Mouse (Mus musculus): ENCODE results near the gene Olfr816. TPM values are rescaled to one million over a fixed set of nuclear protein-coding genes. Genes with fewer than 3 reads are reported as not detected.

The Olfr816 gene
- not detected for polyA plus RNA-seq (2015; fragmentation: Illumina TruSeq; extraction: RNeasy Lipid Tissue Mini Kit (QIAGEN cat#74804); ENCODE audit: low read depth, low replicate concordance)

DNA sequence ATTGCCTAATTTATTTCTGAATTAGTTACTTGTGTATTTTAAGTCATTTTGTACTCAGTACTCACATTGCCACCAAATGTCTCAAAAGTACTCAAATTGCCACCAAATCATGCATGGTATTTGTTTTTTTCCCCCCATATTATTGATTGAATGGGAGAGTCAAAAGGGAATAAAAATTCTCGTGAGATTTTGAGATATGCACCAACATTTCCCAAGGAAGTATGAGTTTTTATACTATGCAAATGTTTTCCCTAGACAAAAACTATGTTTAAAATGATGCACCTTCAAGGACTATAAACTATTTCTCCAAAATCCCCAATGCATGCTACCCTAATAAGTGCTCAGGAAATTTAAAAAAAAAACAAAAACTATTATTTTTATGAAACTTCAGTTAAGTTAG is at the start of gene Olfr816:
Olfr816 (minus strand) TSS at position 101 of the 400 bp plus-strand sequence.

DNA sequence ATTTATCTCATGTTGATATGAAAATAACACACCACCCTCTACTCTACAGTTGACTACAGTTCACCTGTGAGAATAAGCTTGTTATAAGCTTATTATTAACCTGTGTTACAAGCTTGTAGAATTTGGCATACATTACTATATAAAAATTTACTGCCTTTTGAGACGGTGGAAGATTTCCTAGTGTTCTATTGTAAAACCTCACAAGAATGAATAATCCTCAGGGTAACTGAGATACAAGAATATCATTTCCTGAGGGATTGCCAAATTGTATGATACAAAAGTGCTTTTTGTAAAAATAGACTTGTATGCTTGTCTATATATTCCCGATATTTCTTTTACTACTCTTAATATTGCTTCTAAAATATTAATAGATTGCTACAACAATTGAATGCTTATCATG is 33.6 kb upstream of the Olfr816 start, which contains the start of gene Olfr818:
Olfr818 (minus strand) TSS at position 101 of the 400 bp plus-strand sequence.

DNA sequence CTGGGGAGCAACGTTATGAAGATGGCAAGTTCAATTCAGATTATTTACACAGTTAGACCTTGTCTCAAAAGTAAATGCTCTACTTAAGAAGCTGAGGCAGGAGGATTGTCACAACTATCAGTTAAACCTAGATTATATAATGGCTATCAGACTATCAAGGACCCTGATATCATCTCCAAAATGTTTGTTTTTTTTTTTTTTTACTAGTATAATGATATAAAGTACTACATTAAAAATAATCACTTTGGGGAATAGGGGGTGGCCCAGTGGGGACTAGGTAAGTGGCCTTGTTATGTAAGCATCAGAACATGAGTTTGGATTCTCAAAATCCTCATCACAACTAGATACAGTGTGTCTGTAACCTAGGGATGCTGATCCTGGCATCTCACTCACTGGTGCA is 9.6 kb downstream of the Olfr816 start, which contains the start of gene Olfr815:
Olfr815 (minus strand) TSS at position 101 of the 400 bp plus-strand sequence.

DNA sequence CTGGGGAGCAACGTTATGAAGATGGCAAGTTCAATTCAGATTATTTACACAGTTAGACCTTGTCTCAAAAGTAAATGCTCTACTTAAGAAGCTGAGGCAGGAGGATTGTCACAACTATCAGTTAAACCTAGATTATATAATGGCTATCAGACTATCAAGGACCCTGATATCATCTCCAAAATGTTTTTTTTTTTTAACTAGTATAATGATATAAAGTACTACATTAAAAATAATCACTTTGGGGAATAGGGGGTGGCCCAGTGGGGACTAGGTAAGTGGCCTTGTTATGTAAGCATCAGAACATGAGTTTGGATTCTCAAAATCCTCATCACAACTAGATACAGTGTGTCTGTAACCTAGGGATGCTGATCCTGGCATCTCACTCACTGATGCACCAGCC is 35.6 kb downstream of the Olfr816 start, which contains the start of gene Olfr814:
Olfr814 (minus strand) TSS at position 101 of the 400 bp plus-strand sequence.

Other genes starting within 250 kb of the Olfr816 start
- gene Olfr801, start 241.7 kb downstream of the Olfr816 start, polyA plus RNA-seq (2015; fragmentation: Illumina TruSeq; extraction: RNeasy Lipid Tissue Mini Kit (QIAGEN cat#74804); ENCODE audit: low read depth, low replicate concordance), result not detected
- not detected for gene Olfr802, start 227.4 kb downstream of the Olfr816 start, polyA plus RNA-seq (2015; fragmentation: Illumina TruSeq; extraction: RNeasy Lipid Tissue Mini Kit (QIAGEN cat#74804); ENCODE audit: low read depth, low replicate concordance)
- not detected for gene Olfr803, start 221.3 kb downstream of the Olfr816 start, polyA plus RNA-seq (2015; fragmentation: Illumina TruSeq; extraction: RNeasy Lipid Tissue Mini Kit (QIAGEN cat#74804); ENCODE audit: low read depth, low replicate concordance)
- gene Olfr804, start 212.4 kb downstream of the Olfr816 start, polyA plus RNA-seq (2015; fragmentation: Illumina TruSeq; extraction: RNeasy Lipid Tissue Mini Kit (QIAGEN cat#74804); ENCODE audit: low read depth, low replicate concordance), result not detected
- not detected for gene Olfr805, start 186.2 kb downstream of the Olfr816 start, polyA plus RNA-seq (2015; fragmentation: Illumina TruSeq; extraction: RNeasy Lipid Tissue Mini Kit (QIAGEN cat#74804); ENCODE audit: low read depth, low replicate concordance)
- gene Olfr806, start 173.7 kb downstream of the Olfr816 start, polyA plus RNA-seq (2015; fragmentation: Illumina TruSeq; extraction: RNeasy Lipid Tissue Mini Kit (QIAGEN cat#74804); ENCODE audit: low read depth, low replicate concordance), result not detected
- not detected for gene Olfr807, start 157.8 kb downstream of the Olfr816 start, polyA plus RNA-seq (2015; fragmentation: Illumina TruSeq; extraction: RNeasy Lipid Tissue Mini Kit (QIAGEN cat#74804); ENCODE audit: low read depth, low replicate concordance)
- not detected for gene Olfr808, start 150.1 kb downstream of the Olfr816 start, polyA plus RNA-seq (2015; fragmentation: Illumina TruSeq; extraction: RNeasy Lipid Tissue Mini Kit (QIAGEN cat#74804); ENCODE audit: low read depth, low replicate concordance)
- not detected for gene Olfr809, start 141.0 kb downstream of the Olfr816 start, polyA plus RNA-seq (2015; fragmentation: Illumina TruSeq; extraction: RNeasy Lipid Tissue Mini Kit (QIAGEN cat#74804); ENCODE audit: low read depth, low replicate concordance)
- not detected for gene Olfr810, start 120.7 kb downstream of the Olfr816 start, polyA plus RNA-seq (2015; fragmentation: Illumina TruSeq; extraction: RNeasy Lipid Tissue Mini Kit (QIAGEN cat#74804); ENCODE audit: low read depth, low replicate concordance)
- gene Olfr811, start 111.2 kb downstream of the Olfr816 start, polyA plus RNA-seq (2015; fragmentation: Illumina TruSeq; extraction: RNeasy Lipid Tissue Mini Kit (QIAGEN cat#74804); ENCODE audit: low read depth, low replicate concordance), result not detected
- not detected for gene Olfr812, start 69.5 kb downstream of the Olfr816 start, polyA plus RNA-seq (2015; fragmentation: Illumina TruSeq; extraction: RNeasy Lipid Tissue Mini Kit (QIAGEN cat#74804); ENCODE audit: low read depth, low replicate concordance)
- gene Olfr813, start 60.2 kb downstream of the Olfr816 start, polyA plus RNA-seq (2015; fragmentation: Illumina TruSeq; extraction: RNeasy Lipid Tissue Mini Kit (QIAGEN cat#74804); ENCODE audit: low read depth, low replicate concordance), result not detected
- not detected for gene Olfr814, start 35.7 kb downstream of the Olfr816 start, polyA plus RNA-seq (2015; fragmentation: Illumina TruSeq; extraction: RNeasy Lipid Tissue Mini Kit (QIAGEN cat#74804); ENCODE audit: low read depth, low replicate concordance)
- not detected for gene Olfr815, start 9.7 kb downstream of the Olfr816 start, polyA plus RNA-seq (2015; fragmentation: Illumina TruSeq; extraction: RNeasy Lipid Tissue Mini Kit (QIAGEN cat#74804); ENCODE audit: low read depth, low replicate concordance)
- not detected for gene Olfr818, start 33.5 kb upstream of the Olfr816 start, polyA plus RNA-seq (2015; fragmentation: Illumina TruSeq; extraction: RNeasy Lipid Tissue Mini Kit (QIAGEN cat#74804); ENCODE audit: low read depth, low replicate concordance)
- gene Olfr819, start 51.7 kb upstream of the Olfr816 start, polyA plus RNA-seq (2015; fragmentation: Illumina TruSeq; extraction: RNeasy Lipid Tissue Mini Kit (QIAGEN cat#74804); ENCODE audit: low read depth, low replicate concordance), result not detected
- gene Olfr247, start 60.5 kb upstream of the Olfr816 start, polyA plus RNA-seq (2015; fragmentation: Illumina TruSeq; extraction: RNeasy Lipid Tissue Mini Kit (QIAGEN cat#74804); ENCODE audit: low read depth, low replicate concordance), result not detected
- gene Gm10310, start 69.5 kb upstream of the Olfr816 start, polyA plus RNA-seq (2015; fragmentation: Illumina TruSeq; extraction: RNeasy Lipid Tissue Mini Kit (QIAGEN cat#74804); ENCODE audit: low read depth, low replicate concordance), result not detected
- not detected for gene Olfr820, start 97.0 kb upstream of the Olfr816 start, polyA plus RNA-seq (2015; fragmentation: Illumina TruSeq; extraction: RNeasy Lipid Tissue Mini Kit (QIAGEN cat#74804); ENCODE audit: low read depth, low replicate concordance)
- not detected for gene Olfr821, start 114.8 kb upstream of the Olfr816 start, polyA plus RNA-seq (2015; fragmentation: Illumina TruSeq; extraction: RNeasy Lipid Tissue Mini Kit (QIAGEN cat#74804); ENCODE audit: low read depth, low replicate concordance)
- gene Olfr822, start 155.6 kb upstream of the Olfr816 start, polyA plus RNA-seq (2015; fragmentation: Illumina TruSeq; extraction: RNeasy Lipid Tissue Mini Kit (QIAGEN cat#74804); ENCODE audit: low read depth, low replicate concordance), result not detected
- gene Olfr823, start 199.8 kb upstream of the Olfr816 start, polyA plus RNA-seq (2015; fragmentation: Illumina TruSeq; extraction: RNeasy Lipid Tissue Mini Kit (QIAGEN cat#74804); ENCODE audit: low read depth, low replicate concordance), result not detected
- not detected for gene Olfr824, start 214.4 kb upstream of the Olfr816 start, polyA plus RNA-seq (2015; fragmentation: Illumina TruSeq; extraction: RNeasy Lipid Tissue Mini Kit (QIAGEN cat#74804); ENCODE audit: low read depth, low replicate concordance)